Mouse (Mus musculus) C2C12 (cell line): ENCODE measurements around the gene Mbnl1.

ENCODE experiments used
- CEBPB ChIP-seq: IDR thresholded peaks from one replicate; pipeline ENCODE4 v1.6.1; 2011; ENCODE audit warnings: low read depth, mild to moderate bottlenecking, control low read depth, moderate library complexity
- CTCF ChIP-seq: IDR thresholded peaks from one replicate; pipeline ENCODE4 v1.5.1; 2011; ENCODE audit not compliant: control insufficient read depth, insufficient read depth, insufficient read length
- FOSL1 ChIP-seq: IDR thresholded peaks from one replicate; pipeline ENCODE4 v1.8.0; 2011; ENCODE audit warnings: mild to moderate bottlenecking, low read length; ENCODE audit not compliant: poor library complexity, insufficient read depth, severe bottlenecking
- MAX ChIP-seq: IDR thresholded peaks from one replicate; pipeline ENCODE4 v1.6.1; 2011; ENCODE audit warnings: mild to moderate bottlenecking, control low read depth
- MYOG ChIP-seq: IDR thresholded peaks from one replicate; pipeline ENCODE4 v1.6.1; 2011; ENCODE audit not compliant: control insufficient read depth, insufficient read length; ENCODE audit errors: extremely low read depth
- USF1 ChIP-seq: IDR thresholded peaks from one replicate; pipeline ENCODE4 v1.6.1; 2011; ENCODE audit warnings: low read depth, mild to moderate bottlenecking, control low read depth, moderate library complexity

GRCm38 (mm10) chr3:60602923-60603549 is 130.4 kb downstream of the Mbnl1 start:
- TF ChIP-seq CTCF (no peak), CEBPB (no peak), FOSL1 (peak; percentile 40), USF1 (no peak), MYOG (no peak), MAX (no peak)
